ENCODE assay signal across 9 mouse cellular contexts in genomic region chr12:85346374-85346773, GRCm38 (mm10). TPM values are rescaled to one million over a fixed set of nuclear protein-coding genes. Genes with fewer than 3 reads are reported as not detected.
DNase-seq lines count a peak whose midpoint lies in the region; ATAC-seq and TF ChIP-seq lines count a peak whose summit lies in the region.
"Had no signal": no experiment of that assay in that cellular context is flagged by ENCODE, and none has a peak within 500 bp of the region (broad histone marks: within the 10 kb centered on the region; RNA-seq: fewer than 3 reads in every experiment).

No protein-coding gene starts in this region.

- peak; percentile 71 for DNase-seq in adrenal gland, postnatal 14 days
- no peak for DNase-seq in adrenal gland, postnatal 25 days
- peak; percentile 43 for DNase-seq in thymus, adult 2 months
- no peak for DNase-seq in thymus, adult 18-20 months
- peak; percentile 83 for DNase-seq in lung, postnatal 10 days

- TF ChIP-seq CTCF in thymus, adult 2 months (IDR thresholded peaks at IDR 0.05; ENCODE audit: borderline replicate concordance, control insufficient read depth, extremely low read depth, insufficient read depth, low read length, poor library complexity), result no peak

- H3K4me3 ChIP-seq in thymus, adult 2 months (ENCODE audit: control insufficient read depth, insufficient read depth, low read length), result no peak overlapping the region
- H3K4me3 ChIP-seq in kidney, embryonic 14.5 days (ENCODE audit: low read length), result no peak overlapping the region
- no peak overlapping the region for H3K4me3 ChIP-seq in stomach, embryonic 14.5 days (ENCODE audit: low read depth, low read length)
- H3K4me3 ChIP-seq: heart, embryonic 15.5 days had no signal

- no peaks in the 10 kb centered on the region for H3K9me3 ChIP-seq in kidney, embryonic 14.5 days (ENCODE audit: control insufficient read depth, low read length)
- H3K9me3 ChIP-seq in stomach, embryonic 14.5 days (ENCODE audit: control insufficient read depth, low read depth, low read length), result no peaks in the 10 kb centered on the region
- H3K9me3 ChIP-seq: heart, embryonic 15.5 days had no signal

- H3K4me1 ChIP-seq in thymus, adult 2 months (replicated peaks; ENCODE audit: control insufficient read depth, insufficient read depth, low read length), result no peaks in the 10 kb centered on the region
- no peaks in the 10 kb centered on the region for H3K4me1 ChIP-seq in kidney, embryonic 14.5 days (ENCODE audit: control insufficient read depth, insufficient read depth, low read length)
- H3K4me1 ChIP-seq in stomach, embryonic 14.5 days (ENCODE audit: control insufficient read depth, insufficient read depth, low read length), result 0 out of 2 replicates have a peak, but pooled peaks cover 3% of the 10 kb centered on the region

- no peak overlapping the region for H3K9ac ChIP-seq in kidney, embryonic 14.5 days (ENCODE audit: low read depth, low read length)
- no peak overlapping the region for H3K9ac ChIP-seq in stomach, embryonic 14.5 days (replicated peaks; ENCODE audit: low read depth, low read length)
- H3K9ac ChIP-seq: heart, embryonic 15.5 days had no signal

- H3K27ac ChIP-seq in thymus, adult 2 months (ENCODE audit: control insufficient read depth, insufficient read depth, low read length), result no peak overlapping the region
- no peak overlapping the region for H3K27ac ChIP-seq in kidney, embryonic 14.5 days (ENCODE audit: low read depth, low read length)
- no peak overlapping the region for H3K27ac ChIP-seq in stomach, embryonic 14.5 days (ENCODE audit: low read length)
- H3K27ac ChIP-seq: heart, embryonic 15.5 days had no signal

- WGBS in thymus, adult 2 months, result 47% methylated on average over 3 of the region's 3 CpGs
- 44% methylated on average over 3 of the region's 3 CpGs for WGBS in kidney, embryonic 14.5 days
- WGBS in stomach, embryonic 14.5 days, result 42% methylated on average over 3 of the region's 3 CpGs

- ATAC-seq in erythroblast, adult 5-6 weeks (replicated peaks; ENCODE audit: low FRiP score, poor library complexity, severe bottlenecking), result peak; percentile 66
- ATAC-seq in kidney, embryonic 14.5 days (ENCODE audit: low FRiP score, low TSS enrichment), result peak; percentile 74; the same call in 1 of the 2 replicates
- ATAC-seq in stomach, embryonic 14.5 days (ENCODE audit: insufficient number of reproducible peaks, insufficient read depth, low FRiP score, low read depth), result peak; percentile 67; the same call in 1 of the 2 replicates

- no peak overlapping the region for H3K4me2 ChIP-seq in kidney, embryonic 14.5 days (replicated peaks; ENCODE audit: low read depth, low read length)
- H3K4me2 ChIP-seq in stomach, embryonic 14.5 days (replicated peaks; ENCODE audit: low read depth, low read length), result no peak overlapping the region
- H3K4me2 ChIP-seq: heart, embryonic 15.5 days had no signal

- H3K27me3 ChIP-seq in thymus, adult 2 months (ENCODE audit: control insufficient read depth, insufficient read depth, low read length), result no peaks in the 10 kb centered on the region
- H3K27me3 ChIP-seq in kidney, embryonic 14.5 days (ENCODE audit: control insufficient read depth, insufficient read depth, low read length), result no peaks in the 10 kb centered on the region
- H3K27me3 ChIP-seq in stomach, embryonic 14.5 days (ENCODE audit: control insufficient read depth, insufficient read depth, low read length), result no peaks in the 10 kb centered on the region
- H3K27me3 ChIP-seq: heart, embryonic 15.5 days had no signal

- peaks cover 34% of the 10 kb centered on the region for H3K36me3 ChIP-seq in thymus, adult 2 months (ENCODE audit: control insufficient read depth, insufficient read depth, low read length)
- peaks cover 44% of the 10 kb centered on the region for H3K36me3 ChIP-seq in kidney, embryonic 14.5 days (ENCODE audit: control insufficient read depth, insufficient read depth, low read length)
- peaks cover 17% of the 10 kb centered on the region for H3K36me3 ChIP-seq in stomach, embryonic 14.5 days (ENCODE audit: control insufficient read depth, insufficient read depth, low read length)

- TF ChIP-seq POLR2A in thymus, adult 2 months (IDR thresholded peaks at IDR 0.05; ENCODE audit: control insufficient read depth, extremely low read depth, insufficient read depth, low read length, poor library complexity), result no peak

RNA-seq across cellular contexts. Expression of gene Nek9, which starts 7.2 kb away (rescaled TPM):
- total RNA-seq in adrenal gland, postnatal 14 days (2021), result 65.7 and 66.2 TPM in 2 replicates
- 75.7 and 94.0 TPM in 2 replicates for total RNA-seq in adrenal gland, postnatal 25 days (2021)
- polyA plus RNA-seq in thymus, adult 2 months (2012; rRNA removed), result 32.1 and 34.7 TPM in 2 replicates
- total RNA-seq in erythroblast, adult 5-6 weeks (2015; ENCODE audit: low replicate concordance), result 5.8 and 11.5 TPM in 2 replicates
- 5.9 and 10.5 TPM in 2 replicates for total RNA-seq in erythroblast, adult 5-6 weeks (2017; ENCODE audit: low replicate concordance)
- polyA plus RNA-seq in kidney, embryonic 14.5 days (2014; fragmentation: Nextera tagmentation; extraction: Ambion mirVana), result 13.1 and 19.1 TPM in 2 replicates
- 20.3 and 20.4 TPM in 2 replicates for polyA plus RNA-seq in stomach, embryonic 14.5 days (2014; fragmentation: Nextera tagmentation; extraction: Ambion mirVana)

RNA-seq across cellular contexts. Expression of gene Tmed10, which starts 28.3 kb away (rescaled TPM):
- 236 and 243 TPM in 2 replicates for total RNA-seq in adrenal gland, postnatal 14 days (2021)
- 287 and 302 TPM in 2 replicates for total RNA-seq in adrenal gland, postnatal 25 days (2021)
- 152 and 180 TPM in 2 replicates for polyA plus RNA-seq in thymus, adult 2 months (2012; rRNA removed)
- 79.6 and 96.5 TPM in 2 replicates for total RNA-seq in erythroblast, adult 5-6 weeks (2015; ENCODE audit: low replicate concordance)
- total RNA-seq in erythroblast, adult 5-6 weeks (2017; ENCODE audit: low replicate concordance), result 29.9 and 45.4 TPM in 2 replicates
- 314 and 356 TPM in 2 replicates for polyA plus RNA-seq in kidney, embryonic 14.5 days (2014; fragmentation: Nextera tagmentation; extraction: Ambion mirVana)
- polyA plus RNA-seq in stomach, embryonic 14.5 days (2014; fragmentation: Nextera tagmentation; extraction: Ambion mirVana), result 386 and 405 TPM in 2 replicates

RNA-seq across cellular contexts. Expression of gene Zc2hc1c, which starts 58.0 kb away (rescaled TPM):
- total RNA-seq in adrenal gland, postnatal 14 days (2021), result 0.98 and 1.1 TPM in 2 replicates
- total RNA-seq in adrenal gland, postnatal 25 days (2021), result 1.8 and 1.9 TPM in 2 replicates
- 0.05 and 0.15 TPM in 2 replicates for polyA plus RNA-seq in thymus, adult 2 months (2012; rRNA removed)
- 0.42 TPM in 1 of 2 replicates, not detected in the other for total RNA-seq in erythroblast, adult 5-6 weeks (2015; ENCODE audit: low replicate concordance)
- total RNA-seq in erythroblast, adult 5-6 weeks (2017; ENCODE audit: low replicate concordance), result 0.17 TPM in 1 of 2 replicates, not detected in the other
- polyA plus RNA-seq in kidney, embryonic 14.5 days (2014; fragmentation: Nextera tagmentation; extraction: Ambion mirVana), result 2.0 and 3.2 TPM in 2 replicates
- 2.0 and 2.8 TPM in 2 replicates for polyA plus RNA-seq in stomach, embryonic 14.5 days (2014; fragmentation: Nextera tagmentation; extraction: Ambion mirVana)

RNA-seq across cellular contexts. Expression of gene Acyp1, which starts 58.1 kb away (rescaled TPM):
- total RNA-seq in adrenal gland, postnatal 14 days (2021), result 31.5 and 38.3 TPM in 2 replicates
- 30.2 and 42.2 TPM in 2 replicates for total RNA-seq in adrenal gland, postnatal 25 days (2021)
- polyA plus RNA-seq in thymus, adult 2 months (2012; rRNA removed), result 14.2 and 15.3 TPM in 2 replicates
- total RNA-seq in erythroblast, adult 5-6 weeks (2015; ENCODE audit: low replicate concordance), result 7.9 and 26.1 TPM in 2 replicates
- total RNA-seq in erythroblast, adult 5-6 weeks (2017; ENCODE audit: low replicate concordance), result 13.6 and 21.0 TPM in 2 replicates
- 57.7 and 89.4 TPM in 2 replicates for polyA plus RNA-seq in kidney, embryonic 14.5 days (2014; fragmentation: Nextera tagmentation; extraction: Ambion mirVana)
- 45.2 and 56.8 TPM in 2 replicates for polyA plus RNA-seq in stomach, embryonic 14.5 days (2014; fragmentation: Nextera tagmentation; extraction: Ambion mirVana)

Comparison
In these comparisons a context has a peak if more than half of its experiments do, and no peak if none do; other contexts are left out.
1. DNase-seq: peak in adrenal gland, postnatal 14 days (single experiment), thymus, adult 2 months (single experiment) and lung, postnatal 10 days (single experiment); none in adrenal gland, postnatal 25 days (single experiment) and thymus, adult 18-20 months (0 of 2).
2. Peak in every context shown above with its lines, with median percentiles within 50 percentile points of each other: ATAC-seq.